Mouse (Mus musculus): Measurements from ENCODE around the gene Coro7.

The Coro7 gene

GRCm38 (mm10) chr16:4646831-4647230 is 32.7 kb downstream of the Coro7 start:
- peak; percentile 11 for DNase-seq

DNA sequence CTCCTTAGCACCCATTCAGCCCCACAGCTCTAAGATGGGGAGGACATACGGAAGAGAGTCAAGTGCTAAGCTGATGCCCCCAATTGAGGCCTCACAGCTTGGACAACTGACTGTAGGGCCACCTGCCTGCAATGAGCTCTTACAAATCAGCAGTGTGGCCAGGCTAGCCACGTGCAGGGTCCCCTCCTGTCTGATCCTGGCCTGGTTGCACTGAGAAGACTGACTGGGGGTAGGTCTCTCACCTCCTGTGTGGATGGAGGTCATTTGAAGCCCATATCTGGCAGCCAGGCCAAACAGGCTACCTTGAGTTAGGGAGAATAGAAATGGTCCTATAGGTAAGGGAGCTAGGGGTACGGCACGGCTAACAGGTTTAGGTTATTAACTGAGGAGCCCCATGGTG is 33.7 kb downstream of the Coro7 start:
- DNase-seq: no peak

DNA sequence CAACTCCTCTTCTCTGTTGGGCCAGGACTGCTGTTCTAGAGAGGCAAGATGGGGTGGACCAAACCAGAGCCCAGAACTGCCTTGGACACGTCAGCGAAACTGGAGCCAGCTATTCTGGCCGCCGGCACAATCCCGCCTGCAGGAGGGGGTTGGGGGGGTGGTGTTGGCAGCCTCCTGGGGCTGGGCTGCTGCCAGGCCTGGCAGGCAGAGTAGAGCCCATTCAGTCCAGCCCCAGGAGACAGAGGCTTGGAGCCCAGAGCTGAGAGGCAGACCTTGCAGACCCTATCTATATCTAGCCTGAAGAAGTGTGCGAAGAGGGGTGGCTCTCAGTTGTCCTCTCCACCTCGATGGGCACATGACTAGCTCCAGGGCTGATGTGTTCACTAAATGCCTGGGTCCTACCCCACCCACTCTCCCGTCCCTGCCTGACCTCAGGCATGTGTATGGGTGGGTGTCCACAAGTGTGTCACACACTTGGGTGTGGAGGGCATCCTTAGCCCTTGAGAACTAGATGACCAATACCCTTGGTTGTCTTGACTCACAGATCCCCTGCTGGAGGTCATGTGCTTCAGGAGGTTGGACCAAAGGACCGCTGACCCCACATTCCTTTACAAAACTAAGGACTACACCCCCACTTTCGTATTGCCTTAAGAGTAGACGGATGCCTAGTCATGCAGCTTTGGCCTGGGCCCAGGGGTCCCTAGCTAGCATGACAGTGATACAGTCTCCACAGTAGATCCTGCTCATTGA is 35.7 kb downstream of the Coro7 start:
- peak; percentile 79 for DNase-seq

GRCm38 (mm10) chr16:4642937-4643336 is 36.6 kb downstream of the Coro7 start:
- peak; percentile 23 for DNase-seq

- DNase-seq: no peak
These were observed 37.4 kb downstream of the Coro7 start for GRCm38 (mm10) chr16:4642190-4642589.

DNA sequence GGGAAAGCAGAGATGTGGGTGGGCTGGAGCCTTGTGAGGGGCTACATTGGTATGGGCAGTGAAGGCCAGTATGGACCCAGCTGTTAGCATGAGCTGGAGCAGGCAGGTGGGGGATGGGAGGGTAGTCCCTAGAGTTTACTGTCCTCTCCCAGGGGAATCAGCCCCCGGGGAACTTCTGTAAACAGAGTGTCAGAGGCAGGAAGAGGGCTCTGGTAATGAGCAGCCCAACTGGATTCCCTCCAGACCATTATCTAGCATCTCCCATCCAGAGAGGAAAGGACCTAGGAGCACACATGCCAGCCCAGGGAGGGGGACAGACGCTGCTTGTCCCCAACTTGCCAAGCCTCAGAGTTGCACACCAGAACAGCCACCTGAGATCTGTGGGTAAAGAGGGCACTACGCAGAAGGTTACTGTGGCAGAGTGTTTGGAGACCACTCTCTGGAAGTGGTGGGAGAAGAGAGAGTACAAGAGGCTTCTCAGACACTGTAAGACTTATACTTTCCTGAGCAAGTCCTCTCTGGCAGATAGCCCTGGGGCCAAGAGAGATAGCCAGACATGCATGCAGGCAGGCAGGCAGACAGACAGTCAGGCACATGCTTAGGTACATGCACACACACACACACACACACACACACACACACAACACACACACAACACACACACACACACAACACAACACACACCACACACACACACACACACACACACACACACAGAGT is 38.3 kb downstream of the Coro7 start:
- DNase-seq: no peak

GRCm38 (mm10) chr16:4640267-4641005 is 39.1 kb downstream of the Coro7 start:
- no peak for DNase-seq

DNA sequence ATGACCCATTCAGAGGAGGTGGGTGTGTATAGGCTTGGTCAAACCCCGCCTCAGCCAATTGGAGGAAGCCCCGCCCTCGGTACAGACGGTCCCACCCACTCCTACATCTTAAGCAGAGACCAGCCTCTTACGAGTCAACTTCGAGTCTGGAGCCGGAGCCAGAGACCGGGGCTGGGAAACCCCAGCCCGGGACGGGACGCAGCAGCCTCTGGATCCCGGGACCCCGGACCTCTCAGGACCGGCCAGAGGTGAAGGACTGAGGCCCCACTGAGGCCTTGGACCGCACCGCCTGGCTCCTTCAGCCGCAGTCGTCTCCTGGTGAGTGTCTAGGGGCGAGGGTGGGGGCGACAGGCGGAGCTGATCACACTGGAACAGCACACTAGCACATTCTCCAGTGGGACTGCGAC is 39.7 kb downstream of the Coro7 start, which contains the start of the genes Vasn and Dnaja3:
Gene Vasn, plus strand, starts transcription at position 111 of the 407 bp plus-strand sequence.
Gene Dnaja3, plus strand, starts transcription at position 159 of the 407 bp plus-strand sequence.
- no peak for DNase-seq

GRCm38 (mm10) chr16:4638891-4639390 is 40.6 kb downstream of the Coro7 start:
- no peak for DNase-seq

DNA sequence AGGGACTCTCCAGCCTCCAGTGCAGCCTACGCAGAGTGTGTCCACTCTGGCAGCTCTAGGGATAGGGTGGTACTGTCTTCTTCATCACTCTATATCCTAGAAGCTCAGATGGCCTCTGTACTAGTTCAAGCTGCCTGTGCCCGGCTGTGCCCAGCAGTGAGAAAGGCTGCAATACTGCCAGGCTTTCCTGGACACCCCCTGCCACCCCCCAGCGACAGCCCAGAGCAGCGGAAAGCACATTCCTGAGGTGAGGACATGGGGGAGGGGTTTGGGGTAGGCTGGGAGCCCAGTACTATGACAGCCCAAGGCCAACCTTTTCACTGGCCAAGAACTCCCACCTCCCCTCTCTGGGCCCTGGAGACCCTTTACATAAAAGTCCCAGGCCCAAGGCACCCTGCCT is 43.8 kb downstream of the Coro7 start:
- DNase-seq: no peak

- no peak for DNase-seq
These were observed 44.9 kb downstream of the Coro7 start for GRCm38 (mm10) chr16:4634681-4635080.

- DNase-seq: no peak
These were observed 45.9 kb downstream of the Coro7 start for GRCm38 (mm10) chr16:4633661-4634060.

DNA sequence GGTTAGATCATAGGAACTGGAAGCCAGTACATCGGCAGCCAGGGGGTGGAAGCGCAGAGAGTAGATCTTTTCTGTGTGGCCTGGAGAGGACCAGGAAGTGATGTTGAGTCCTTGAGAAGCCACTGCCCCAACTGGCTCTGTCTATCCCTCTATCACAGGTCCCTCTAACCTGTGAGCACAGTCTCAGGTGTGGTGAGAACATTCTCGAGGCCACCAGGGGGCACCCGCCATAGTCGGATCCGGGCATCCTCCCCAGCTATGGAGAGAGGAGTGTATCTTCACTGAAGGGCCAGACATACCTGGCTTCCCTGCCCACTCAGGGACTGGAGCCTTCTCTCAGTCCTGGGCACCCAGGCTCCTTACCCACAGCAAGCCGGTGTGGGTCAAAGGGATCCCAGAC is 47.5 kb downstream of the Coro7 start:
- no peak for DNase-seq

DNA sequence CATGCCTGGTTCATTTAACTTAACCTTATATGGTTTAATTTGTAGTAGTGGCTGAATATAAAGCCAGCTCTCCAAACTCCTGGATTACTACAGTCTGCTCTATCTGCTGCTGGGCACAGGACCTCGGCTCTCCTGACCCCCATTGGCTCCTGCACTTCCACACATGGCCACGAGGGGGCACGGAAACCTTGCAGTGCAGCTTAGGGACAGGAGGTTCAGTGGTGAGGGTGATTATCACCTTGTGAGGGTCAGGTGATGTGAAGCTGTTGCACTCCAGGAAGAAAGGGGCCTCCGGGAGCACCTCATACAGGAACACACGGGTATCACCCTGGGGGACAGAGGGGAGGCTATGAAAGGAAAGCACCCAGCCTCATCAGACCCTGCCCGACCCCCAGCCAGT is 49.6 kb downstream of the Coro7 start:
- peak; percentile 74 for DNase-seq

DNA sequence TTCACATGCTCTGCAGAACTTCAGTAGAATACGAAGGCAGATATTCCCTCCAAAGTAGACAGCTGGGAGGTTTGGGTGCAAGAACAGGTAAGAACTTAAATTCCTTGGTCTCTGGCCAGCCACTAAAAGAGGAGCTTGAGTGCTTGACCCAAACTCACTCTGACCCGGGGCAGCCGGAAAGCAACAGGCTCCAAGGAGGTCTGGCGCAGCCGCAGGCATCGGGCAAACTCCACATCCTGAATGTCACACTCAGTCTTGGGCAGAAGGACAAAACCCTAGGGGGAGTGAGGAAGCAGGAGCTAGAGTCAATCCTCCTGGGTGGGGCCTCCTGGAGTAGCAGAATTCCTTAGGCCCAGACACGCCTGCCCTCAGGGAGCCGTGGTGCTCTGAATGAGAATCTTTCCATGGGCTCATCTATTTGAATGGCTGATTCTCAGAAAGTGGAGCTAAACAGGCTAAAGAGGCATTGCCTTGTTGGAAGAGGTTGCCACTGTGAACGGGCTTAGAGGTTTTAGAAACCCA is 50.6 kb downstream of the Coro7 start:
- DNase-seq: no peak

GRCm38 (mm10) chr16:4627105-4627504 is 52.5 kb downstream of the Coro7 start:
- DNase-seq: no peak

GRCm38 (mm10) chr16:4624481-4625110 is 55.0 kb downstream of the Coro7 start, which contains the start of gene Pam16:
Gene Pam16, minus strand, starts transcription at chr16:4624988.
- peak; percentile 92 for DNase-seq

DNA sequence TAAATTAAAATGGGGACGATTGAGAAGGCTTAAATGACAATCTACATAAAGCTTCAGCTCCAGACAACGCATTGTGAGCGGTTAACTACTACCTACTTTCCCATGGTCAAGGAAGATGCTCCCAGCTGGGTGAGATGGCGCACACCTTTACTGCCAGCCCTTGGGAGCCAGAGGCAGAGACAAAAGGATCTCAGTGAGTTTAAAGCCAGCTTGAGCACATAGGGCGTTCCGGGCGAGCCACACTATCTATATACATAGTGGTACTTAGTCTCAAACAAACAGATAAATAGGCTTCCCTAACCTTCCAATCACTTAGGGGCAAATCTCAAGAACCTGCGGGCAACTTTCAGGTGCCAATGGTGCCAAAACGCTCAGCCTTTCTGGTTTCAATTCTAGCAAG is 55.5 kb downstream of the Coro7 start:
- no peak for DNase-seq

GRCm38 (mm10) chr16:4616829-4617228 is 62.7 kb downstream of the Coro7 start:
- DNase-seq: no peak

DNA sequence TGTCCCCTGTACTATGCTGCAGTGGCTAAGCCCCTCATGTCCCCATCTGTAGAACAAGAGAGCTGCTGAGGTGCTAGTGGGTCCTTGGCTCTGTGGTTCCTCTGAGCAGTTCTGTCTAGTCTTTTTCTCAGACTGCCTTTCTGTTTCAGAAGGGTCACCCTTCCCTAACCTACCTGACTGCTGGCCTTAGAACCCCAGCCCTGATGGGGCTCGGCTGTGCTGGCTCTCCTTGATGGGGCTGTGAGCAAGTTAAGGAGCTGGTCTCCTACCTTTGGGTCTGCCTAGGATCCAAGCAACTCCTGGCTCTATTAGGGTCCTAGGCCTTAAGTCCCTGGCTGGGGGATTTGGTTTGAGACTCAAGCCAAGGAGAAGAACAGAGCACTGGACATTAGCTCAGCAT is 64.3 kb downstream of the Coro7 start:
- no peak for DNase-seq

GRCm38 (mm10) chr16:4614639-4615038 is 64.9 kb downstream of the Coro7 start:
- no peak for DNase-seq

DNA sequence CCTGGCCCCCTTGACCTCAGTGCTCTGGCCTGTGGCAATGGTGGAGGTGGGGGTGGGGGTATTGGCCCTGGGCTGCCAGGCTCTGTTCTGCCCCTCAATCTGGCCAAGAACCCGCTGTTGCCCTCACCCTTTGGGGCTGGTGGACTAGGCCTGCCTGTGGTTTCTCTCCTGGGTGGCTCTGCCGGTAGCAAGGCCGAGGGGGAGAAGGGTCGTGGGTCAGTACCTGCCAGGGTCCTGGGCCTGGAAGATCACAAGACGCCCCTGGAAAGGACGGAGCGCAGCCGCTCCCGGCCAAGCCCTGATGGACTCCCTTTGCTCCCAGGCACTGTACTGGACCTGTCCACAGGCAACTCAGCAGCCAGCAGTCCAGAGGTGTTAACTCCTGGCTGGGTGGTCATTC is 65.8 kb downstream of the Coro7 start:
- no peak for DNase-seq

DNA sequence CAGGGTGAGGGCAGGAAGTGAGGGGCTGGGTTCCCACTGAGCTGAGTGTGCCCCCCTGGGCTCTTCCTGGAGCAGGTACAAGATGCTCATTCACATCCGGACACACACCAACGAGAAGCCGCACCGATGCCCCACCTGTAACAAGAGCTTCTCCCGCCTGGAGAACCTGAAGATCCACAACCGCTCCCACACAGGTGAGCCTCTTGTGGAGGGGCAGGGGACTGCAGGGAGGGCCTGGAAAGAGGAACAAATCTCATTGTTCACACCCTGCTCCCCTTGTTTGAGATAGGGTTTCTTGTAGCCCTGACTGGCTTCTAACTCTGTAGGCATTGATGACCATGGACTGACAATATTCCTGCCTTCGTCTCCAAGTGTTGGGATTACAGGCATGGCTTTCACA is 67.9 kb downstream of the Coro7 start:
- no peak for DNase-seq

All from cerebellum, adult 11-12 months (tissue).